Mouse (Mus musculus) liver, embryonic 14.5 days (tissue): Measurements from ENCODE around the gene Pdia5. TPM values are rescaled to one million over a fixed set of nuclear protein-coding genes. Genes with fewer than 3 reads are reported as not detected.

Source experiments
- ATAC-seq: fragments of 200-750 bp; cut with Nextera tagmentation; 2 replicates; pipeline ENCODE4 v1.8.0; 2017; ENCODE audit warnings: moderate number of reproducible peaks, mild to moderate bottlenecking, moderate library complexity; ENCODE audit not compliant: insufficient read depth
- DNase-seq, 3 experiments: peaks; one replicate each; pipeline ENCODE4 v3.0.0-alpha.2; 2012 to 2013; ENCODE audit warnings: low read depth in 3 of 3, low spot score in 3 of 3
- H3K27ac ChIP-seq: fragments of 300-500 bp; sonication (generic); 2 replicates; pipeline ENCODE4 v1.5.1; 2014; ENCODE audit warnings: moderate library complexity, mild to moderate bottlenecking, control low read depth, inconsistent platforms
- H3K27me3 ChIP-seq: fragments of 300-500 bp; sonication (generic); 2 replicates; pipeline ENCODE4 v1.6.1; 2014; ENCODE audit warnings: mild to moderate bottlenecking, low read length, moderate library complexity; ENCODE audit not compliant: control insufficient read depth, insufficient read depth
- H3K36me3 ChIP-seq: fragments of 300-500 bp; sonication (generic); replicated peaks from 2 replicates; pipeline ENCODE4 v1.6.1; 2014; ENCODE audit warnings: low read depth; ENCODE audit not compliant: control insufficient read depth, insufficient read depth
- H3K4me1 ChIP-seq, 2 experiments: fragments of 200-500 bp in 1 of 2; fragments of 300-500 bp in 1 of 2; sonication (generic) in 1 of 2; replicated peaks; 2 replicates each; pipeline ENCODE4 v1.6.1; 2012 to 2014; ENCODE audit warnings: antibody characterized with exemption in 1 of 2, inconsistent platforms in 1 of 2, low read length in 1 of 2; ENCODE audit not compliant: control insufficient read depth in 2 of 2, insufficient read depth in 2 of 2
- H3K4me2 ChIP-seq: fragments of 300-500 bp; sonication (generic); 2 replicates; pipeline ENCODE4 v1.6.1; 2014; ENCODE audit warnings: low read depth, mild to moderate bottlenecking, control low read depth, moderate library complexity
- H3K4me3 ChIP-seq, 2 experiments: fragments of 200-500 bp in 1 of 2; fragments of 300-500 bp in 1 of 2; sonication (generic) in 1 of 2; 2 replicates each; pipeline ENCODE4 v1.5.1; 2012 to 2014; ENCODE audit warnings: low read depth in 2 of 2, low read length in 2 of 2, mild to moderate bottlenecking in 2 of 2, control low read depth in 1 of 2, inconsistent platforms in 1 of 2, moderate library complexity in 1 of 2; ENCODE audit not compliant: insufficient read depth in 1 of 2
- H3K9ac ChIP-seq: fragments of 300-500 bp; sonication (generic); replicated peaks from 2 replicates; pipeline ENCODE4 v1.6.1; 2014; ENCODE audit warnings: mild to moderate bottlenecking, control low read depth, moderate library complexity
- H3K9me3 ChIP-seq: fragments of 300-500 bp; sonication (generic); 2 replicates; pipeline ENCODE4 v1.6.1; 2016; ENCODE audit warnings: low read length, mixed read lengths; ENCODE audit not compliant: control insufficient read depth
- CTCF ChIP-seq: IDR thresholded peaks from 2 replicates; pipeline ENCODE4 v1.5.1; 2016; ENCODE audit warnings: antibody characterized with exemption, low read depth, control low read depth
- EP300 ChIP-seq: IDR thresholded peaks from 2 replicates; pipeline ENCODE4 v1.6.1; 2016; ENCODE audit warnings: antibody characterized with exemption, low read depth
- WGBS: fragments of 180-500 bp; shearing (Covaris S2); extraction: QIAGEN DNeasy Blood & Tissue Kit; methylation state at CpG from one replicate; pipeline ENCODE4 v1.1.7; 2014; ENCODE audit not compliant: insufficient replicate concordance; 5-methylcytosine and 5-hydroxymethylcytosine counted together
- polyA plus RNA-seq, 2 experiments: library from polyadenylated mRNA; depleted of rRNA in 1 of 2; stranded (reverse) in 1 of 2; unstranded in 1 of 2; fragments of >200 nt; fragmentation: Nextera tagmentation in 1 of 2; extraction: Ambion mirVana in 1 of 2; gene quantifications; 2 replicates each; pipeline versions ENCODE4 v1.2.1 to v1.2.3; 2012 to 2014

Gene Pdia5
- polyA plus RNA-seq, 2 experiments = 25.8 to 32.9 TPM

DNA sequence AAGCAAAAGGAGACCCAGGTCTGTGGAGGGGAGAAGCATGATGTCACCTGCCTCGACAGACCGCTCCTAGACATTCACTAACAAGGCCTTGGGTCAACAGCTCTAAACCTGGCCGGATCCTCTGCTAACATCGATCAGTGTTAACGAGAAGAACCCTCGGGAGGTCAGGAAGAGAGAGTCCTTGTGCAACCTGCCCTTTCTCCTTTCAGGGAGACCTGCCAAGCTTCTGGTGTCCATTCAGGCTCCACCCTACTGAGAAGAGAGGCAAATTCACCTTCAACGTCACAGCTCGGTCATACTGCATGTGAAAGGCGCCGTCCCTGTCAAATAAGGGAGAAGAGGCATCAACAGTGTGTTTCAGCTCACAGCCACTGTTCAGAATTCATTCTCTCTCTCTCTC is 34.9 kb downstream of the Pdia5 start:
- Histone ChIP-seq H3K4me2 (no peak overlapping the region), H3K9me3 (no peaks in the 10 kb centered on the region), H3K4me3 (no peak overlapping the region), H3K4me1 (no peaks in the 10 kb centered on the region), H3K27me3 (no peaks in the 10 kb centered on the region), H3K27ac (no peak overlapping the region), H3K9ac (no peak overlapping the region), H3K36me3 (no peaks in the 10 kb centered on the region)
- ATAC-seq (no peak), DNase-seq (no peak)
- 71% methylated on average over 10 of the region's 10 CpGs for WGBS
- no peak for TF ChIP-seq CTCF

DNA sequence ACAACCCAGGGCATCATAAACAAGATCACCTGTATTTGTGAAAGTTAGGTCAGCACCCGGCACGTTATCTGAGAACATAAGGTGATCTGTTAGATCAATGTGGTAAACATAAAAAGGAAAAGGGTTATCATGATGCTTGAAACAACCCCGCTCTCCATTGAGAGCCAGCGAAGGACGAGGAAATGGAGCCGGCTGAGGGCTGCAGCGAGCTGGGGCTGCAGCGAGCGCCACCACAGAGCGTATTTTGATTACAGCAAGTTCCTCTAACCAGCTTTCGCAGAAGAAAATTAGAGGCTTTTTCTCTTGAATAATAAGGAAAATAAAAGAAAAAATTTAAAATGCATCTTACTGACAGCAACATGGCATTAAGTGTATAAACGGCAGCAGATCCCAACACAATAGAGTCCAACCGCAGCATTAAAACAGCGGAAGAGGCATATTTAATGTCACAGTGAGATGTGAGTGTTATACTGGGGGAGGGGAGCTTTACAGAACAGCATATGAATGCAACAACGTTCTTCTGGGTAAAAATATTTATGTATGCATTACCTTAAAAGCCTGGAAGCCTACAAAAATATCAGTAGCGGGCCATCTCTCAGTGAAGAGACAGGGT is 40.5 kb downstream of the Pdia5 start:
- H3K36me3 ChIP-seq = no peaks in the 10 kb centered on the region
- WGBS = 79% methylated on average over 16 of the region's 16 CpGs
- H3K9ac ChIP-seq = no peak overlapping the region
- H3K4me2 ChIP-seq = no peak overlapping the region
- no peak overlapping the region for H3K4me3 ChIP-seq
- DNase-seq (no peak), ATAC-seq (no peak)
- no peaks in the 10 kb centered on the region for H3K27me3 ChIP-seq
- H3K4me1 ChIP-seq = no peaks in the 10 kb centered on the region
- no peak overlapping the region for H3K27ac ChIP-seq
- no peak for TF ChIP-seq EP300
- no peak for TF ChIP-seq CTCF
- H3K9me3 ChIP-seq = no peaks in the 10 kb centered on the region

GRCm38 (mm10) chr16:35442026-35442415 is 48.7 kb downstream of the Pdia5 start:
- H3K4me3 ChIP-seq = no peak overlapping the region
- H3K36me3 ChIP-seq = no peaks in the 10 kb centered on the region
- WGBS = 78% methylated on average over 4 of the region's 4 CpGs
- no peak overlapping the region for H3K9ac ChIP-seq
- ATAC-seq (no peak), DNase-seq (no peak)
- no peaks in the 10 kb centered on the region for H3K27me3 ChIP-seq
- no peak overlapping the region for H3K27ac ChIP-seq
- no peaks in the 10 kb centered on the region for H3K9me3 ChIP-seq
- TF ChIP-seq CTCF (no peak), EP300 (no peak)
- no peak overlapping the region for H3K4me2 ChIP-seq
- H3K4me1 ChIP-seq = no peaks in the 10 kb centered on the region

DNA sequence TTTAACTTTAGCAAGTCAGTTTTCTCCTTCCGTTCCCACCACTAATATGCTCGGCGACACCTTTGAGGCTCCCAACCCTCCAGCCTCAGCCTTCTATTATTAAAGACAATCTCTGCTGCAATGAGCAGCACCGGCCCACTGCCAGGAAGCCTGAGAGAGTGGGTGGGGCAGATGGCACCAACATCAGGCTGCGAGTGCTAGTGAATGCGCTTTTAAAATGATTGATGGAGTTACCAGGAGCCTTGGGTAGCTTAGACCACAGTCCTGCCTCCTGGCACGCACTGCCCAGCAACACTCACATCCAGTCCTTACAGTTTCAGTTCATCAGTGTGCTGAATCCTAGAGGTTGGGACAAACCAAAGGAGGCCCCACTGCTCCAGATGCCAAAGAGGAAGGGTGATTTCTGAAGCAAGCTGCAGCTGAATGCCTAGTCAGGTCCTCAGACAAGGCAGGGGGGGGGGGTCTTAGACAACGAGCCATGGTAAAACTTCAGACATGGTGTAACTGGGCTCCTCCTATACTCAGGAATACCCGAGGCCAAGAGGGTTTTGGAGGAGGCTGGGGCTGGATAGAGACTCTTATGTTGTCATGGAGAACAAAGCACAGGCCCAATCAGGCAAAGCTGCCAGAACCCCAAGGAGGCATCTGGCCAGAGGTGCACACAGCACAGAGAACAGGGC is 49.2 kb downstream of the Pdia5 start:
- 77% methylated on average over 9 of the region's 9 CpGs for WGBS
- H3K4me3 ChIP-seq = no peak overlapping the region
- H3K9ac ChIP-seq = no peak overlapping the region

DNA sequence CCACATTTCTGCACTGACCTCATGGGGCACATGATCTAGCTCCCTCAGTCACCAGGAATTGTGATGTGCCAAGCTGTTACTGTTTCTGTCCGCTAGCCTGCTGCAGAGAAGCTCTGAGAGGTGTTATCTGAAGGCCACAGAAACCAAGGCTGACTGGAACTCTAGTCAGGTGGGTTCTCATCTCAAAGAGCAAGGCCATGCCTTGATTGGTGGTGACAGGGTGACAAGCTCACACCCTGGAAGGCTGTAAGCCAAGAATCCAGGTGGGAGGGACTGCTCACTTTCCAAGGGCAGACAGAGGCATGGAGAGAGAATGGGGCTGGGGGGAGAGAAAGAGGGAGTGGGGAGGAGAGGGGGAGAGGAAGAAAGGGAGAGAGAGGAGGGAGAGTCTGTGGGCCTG is 51.6 kb downstream of the Pdia5 start:
- Histone ChIP-seq H3K36me3 (no peaks in the 10 kb centered on the region), H3K9ac (no peak overlapping the region), H3K4me2 (no peak overlapping the region), H3K27me3 (no peaks in the 10 kb centered on the region), H3K9me3 (no peaks in the 10 kb centered on the region), H3K4me1 (no peaks in the 10 kb centered on the region), H3K27ac (no peak overlapping the region), H3K4me3 (no peak overlapping the region)
- TF ChIP-seq EP300 = no peak
- DNase-seq (no peak), ATAC-seq (no peak)
- 33% methylated on average over 1 of the region's 1 CpGs for WGBS

More for the DNA sequence above, 49.2 kb downstream of the Pdia5 start:
- TF ChIP-seq EP300 = no peak
- no peak for TF ChIP-seq CTCF
- Histone ChIP-seq H3K4me1 (no peaks in the 10 kb centered on the region), H3K27ac (no peak overlapping the region), H3K4me2 (no peak overlapping the region), H3K27me3 (no peaks in the 10 kb centered on the region), H3K9me3 (no peaks in the 10 kb centered on the region), H3K36me3 (no peaks in the 10 kb centered on the region)
- no peak for ATAC-seq
- no peak for DNase-seq
